Mouse (Mus musculus) heart, postnatal 10 days (tissue): ENCODE measurements around the gene Mark2. TPM values are rescaled to one million over a fixed set of nuclear protein-coding genes. Genes with fewer than 3 reads are reported as not detected.
A peak's percentile ranks its signal among the peaks of the same experiment; 100 is the strongest.

Experiments
- DNase-seq, 2 experiments: peaks; one replicate each; pipeline ENCODE4 v3.0.0; 2021
- intact Hi-C: fragments of 180-260 bp; cut with DNase I; formaldehyde crosslinking; loops from one replicate; pipeline ENCODE4 v1.15.1; 2025
- total RNA-seq, 2 experiments: library from RNA; stranded (reverse); gene quantifications; 2 replicates each; pipeline ENCODE4 v1.2.3; 2021

The Mark2 gene
- total RNA-seq, 2 experiments from 2014 or later = 51.7 to 54.3 TPM

- intact Hi-C loops = no loop called here
- no peak for DNase-seq
These were observed 39.8 kb downstream of the Mark2 start for GRCm38 (mm10) chr19:7301647-7302492.

- DNase-seq = no peak
- intact Hi-C loops = no loop called here
These were observed 41.6 kb downstream of the Mark2 start for GRCm38 (mm10) chr19:7300078-7300477.

- intact Hi-C loops = no loop called here
- DNase-seq = no peak
These were observed 42.6 kb downstream of the Mark2 start for GRCm38 (mm10) chr19:7299052-7299451.

- DNase-seq = no peak
- intact Hi-C loops = loop anchor here (2.0 kb wide), 1 partner anchor 41 kb away; no protein-coding TSS in a partner anchor
These were observed 45.7 kb downstream of the Mark2 start for GRCm38 (mm10) chr19:7295959-7296358.

GRCm38 (mm10) chr19:7295071-7295658 is 46.5 kb downstream of the Mark2 start:
- DNase-seq = no peak
- intact Hi-C loops = loop anchor here (2.0 kb wide), 1 partner anchor 42 kb away; no protein-coding TSS in a partner anchor

- intact Hi-C loops = loop anchor here (2.0 kb wide), 1 partner anchor 43 kb away; no protein-coding TSS in a partner anchor
- DNase-seq = no peak
These were observed 47.4 kb downstream of the Mark2 start for GRCm38 (mm10) chr19:7294098-7294876.

- no peak for DNase-seq
- intact Hi-C loops = no loop called here
These were observed 49.5 kb downstream of the Mark2 start for GRCm38 (mm10) chr19:7291958-7292709.

GRCm38 (mm10) chr19:7289767-7290166 is 51.9 kb downstream of the Mark2 start:
- intact Hi-C loops = no loop called here
- DNase-seq = no peak

GRCm38 (mm10) chr19:7288288-7288687 is 53.4 kb downstream of the Mark2 start:
- DNase-seq = no peak
- intact Hi-C loops = no loop called here

- intact Hi-C loops = no loop called here
- no peak for DNase-seq
These were observed 54.9 kb downstream of the Mark2 start for GRCm38 (mm10) chr19:7286563-7287315.

GRCm38 (mm10) chr19:7280557-7281330 is 60.9 kb downstream of the Mark2 start:
- intact Hi-C loops = no loop called here
- no peak for DNase-seq

- intact Hi-C loops = loop anchor here (2.0 kb wide), 1 partner anchor 66 kb away; no protein-coding TSS in a partner anchor
- DNase-seq = peak; percentile 74 to 84
These were observed 62.5 kb downstream of the Mark2 start for GRCm38 (mm10) chr19:7279114-7279513.

GRCm38 (mm10) chr19:7278200-7278906 is 63.3 kb downstream of the Mark2 start:
- intact Hi-C loops = loop anchor here (2.0 kb wide), 1 partner anchor 66 kb away; no protein-coding TSS in a partner anchor
- peak in 1 of 2 experiments; percentile 32 for DNase-seq

GRCm38 (mm10) chr19:7276796-7277195 is 64.9 kb downstream of the Mark2 start:
- DNase-seq = no peak
- intact Hi-C loops = no loop called here

- intact Hi-C loops = no loop called here
- no peak for DNase-seq
These were observed 65.5 kb downstream of the Mark2 start for GRCm38 (mm10) chr19:7276053-7276659.

GRCm38 (mm10) chr19:7275131-7275789 is 66.4 kb downstream of the Mark2 start:
- intact Hi-C loops = no loop called here
- peak in 1 of 2 experiments; percentile 43 for DNase-seq

- intact Hi-C loops = no loop called here
- DNase-seq = peak; percentile 64 to 68
These were observed 67.2 kb downstream of the Mark2 start for GRCm38 (mm10) chr19:7274326-7274990.
